Mouse (Mus musculus) cerebellum, postnatal 4 days (tissue): Measurements from ENCODE around the gene Vmn1r201.

Experiments
- DNase-seq, 2 experiments: peaks; one replicate each; pipeline ENCODE4 v3.0.0; 2022; ENCODE audit warnings: low spot score in 2 of 2, mixed read lengths in 1 of 2

The Vmn1r201 gene

GRCm38 (mm10) chr13:22471623-22472022, at the start of gene Vmn1r201:
TSS of gene Vmn1r201 (plus strand) at chr13:22471923.
- no peak for DNase-seq

GRCm38 (mm10) chr13:22455145-22455544, 16.6 kb upstream of the Vmn1r201 start:
- DNase-seq, result no peak

DNA sequence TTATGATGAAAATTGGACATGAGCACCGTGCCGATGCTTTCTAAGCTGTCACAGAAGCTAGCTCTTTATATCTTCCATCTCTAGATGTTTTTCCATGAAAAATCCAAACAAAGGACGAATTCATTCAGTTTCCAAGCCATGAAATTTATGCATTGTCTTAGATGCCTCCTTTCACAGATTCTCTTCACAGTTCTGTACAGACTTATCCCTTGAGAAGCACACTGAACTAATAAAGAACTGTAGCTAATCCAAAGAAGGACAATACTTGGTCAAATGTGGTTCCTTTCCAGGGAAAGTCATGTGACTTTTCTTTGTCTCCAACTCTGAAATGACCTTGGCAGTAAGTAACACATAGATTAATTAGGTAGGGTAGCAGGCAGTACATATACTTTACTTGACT, 30.7 kb downstream of the Vmn1r201 start:
- DNase-seq, result no peak

DNA sequence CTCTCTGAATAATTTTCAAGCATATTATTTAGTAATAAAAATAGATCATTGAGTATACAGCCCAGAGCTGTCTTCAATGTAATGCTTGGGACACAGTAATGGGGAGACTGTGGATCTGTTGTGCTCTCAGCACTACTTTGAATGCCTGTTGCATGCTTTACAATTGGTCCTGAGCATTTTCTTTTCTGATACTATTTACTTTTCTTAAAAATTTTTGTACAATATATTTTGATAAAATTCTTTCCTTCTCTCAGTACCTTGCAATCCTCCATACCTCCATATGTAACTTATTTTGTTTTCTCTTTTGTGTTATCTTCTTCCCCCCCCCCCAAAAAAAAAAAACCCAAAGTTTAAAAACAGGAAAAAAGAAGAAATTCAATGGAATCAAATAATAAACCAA, 33.6 kb downstream of the Vmn1r201 start, which contains the start of gene Vmn1r202:
TSS of gene Vmn1r202 (minus strand) at position 101 of the 400 bp plus-strand sequence.
- DNase-seq, result no peak

GRCm38 (mm10) chr13:22517814-22518213, 46.1 kb downstream of the Vmn1r201 start, which contains the start of gene Vmn1r203:
TSS of gene Vmn1r203 (plus strand) at chr13:22518114.
- DNase-seq, result no peak
